Mouse (Mus musculus) embryonic facial prominence, embryonic 10.5 days (tissue): ENCODE data around the gene Spag9. TPM values are rescaled to one million over a fixed set of nuclear protein-coding genes. Genes with fewer than 3 reads are reported as not detected.
A peak's percentile ranks its signal among the peaks of the same experiment; 100 is the strongest.

ENCODE experiments used
- DNase-seq: peaks from one replicate; pipeline ENCODE4 v3.0.0-alpha.2; 2017; ENCODE audit warnings: low spot score
- H3K27ac ChIP-seq: fragments of 300-500 bp; sonication (generic); replicated peaks from 2 replicates; pipeline ENCODE4 v1.5.1; 2016; ENCODE audit warnings: mild to moderate bottlenecking
- H3K27me3 ChIP-seq: fragments of 300-500 bp; sonication (generic); replicated peaks from 2 replicates; pipeline ENCODE4 v1.6.1; 2016; ENCODE audit warnings: low read depth, mild to moderate bottlenecking; ENCODE audit not compliant: poor library complexity, severe bottlenecking
- H3K36me3 ChIP-seq: fragments of 300-500 bp; sonication (generic); replicated peaks from 2 replicates; pipeline ENCODE4 v1.6.1; 2016; ENCODE audit warnings: mild to moderate bottlenecking, moderate library complexity
- H3K4me1 ChIP-seq: fragments of 300-500 bp; sonication (generic); 2 replicates; pipeline ENCODE4 v1.6.1; 2016
- H3K4me3 ChIP-seq: fragments of 300-500 bp; sonication (generic); 2 replicates; pipeline ENCODE4 v1.5.1; 2016; ENCODE audit warnings: mild to moderate bottlenecking, moderate library complexity
- H3K9me3 ChIP-seq: fragments of 300-500 bp; sonication (generic); 2 replicates; pipeline ENCODE4 v1.6.1; 2016; ENCODE audit warnings: mild to moderate bottlenecking
- WGBS: fragments of 180-500 bp; shearing (Covaris S2); methylation state at CpG from one replicate; pipeline ENCODE4 v1.1.7; 2016; 5-methylcytosine and 5-hydroxymethylcytosine counted together
- polyA plus RNA-seq: library from polyadenylated mRNA; unstranded; fragments of >200 nt; fragmentation: Nextera tagmentation; extraction: Ambion mirVana; gene quantifications from 2 replicates; pipeline ENCODE4 v1.2.1, GENCODE M21; 2016

The Spag9 gene
- polyA plus RNA-seq, 1 experiment from 2014 or later: 35.5 TPM

DNA sequence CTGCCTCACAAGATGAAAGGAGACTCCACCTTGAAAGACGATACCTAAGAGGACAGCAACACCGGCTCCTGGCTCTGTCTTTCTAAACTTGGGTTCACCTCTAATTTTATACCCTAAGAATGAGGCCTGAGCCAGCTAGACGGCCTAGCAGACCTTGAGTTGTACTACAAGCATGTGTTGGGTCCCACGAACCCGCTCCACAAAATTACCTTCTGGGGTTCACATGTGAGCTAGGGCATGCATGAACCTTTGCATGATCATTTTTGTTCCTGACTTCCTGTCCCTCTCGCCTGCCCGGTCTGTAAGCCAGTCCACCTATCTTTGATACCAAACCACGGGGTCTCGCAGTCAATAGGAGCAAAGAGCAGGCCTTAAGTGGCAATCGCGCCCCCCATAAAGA is 28.5 kb upstream of the Spag9 start:
- no peaks in the 10 kb centered on the region for H3K9me3 ChIP-seq
- 4% methylated on average over 11 of the region's 11 CpGs for WGBS
- peak overlapping the region; percentile 92 for H3K27ac ChIP-seq
- no peaks in the 10 kb centered on the region for H3K27me3 ChIP-seq
- peaks cover 39% of the 10 kb centered on the region for H3K36me3 ChIP-seq
- DNase-seq: peak; percentile 43
- peak overlapping the region; percentile 86 for H3K4me3 ChIP-seq
- H3K4me1 ChIP-seq: peaks cover 20% of the 10 kb centered on the region

DNA sequence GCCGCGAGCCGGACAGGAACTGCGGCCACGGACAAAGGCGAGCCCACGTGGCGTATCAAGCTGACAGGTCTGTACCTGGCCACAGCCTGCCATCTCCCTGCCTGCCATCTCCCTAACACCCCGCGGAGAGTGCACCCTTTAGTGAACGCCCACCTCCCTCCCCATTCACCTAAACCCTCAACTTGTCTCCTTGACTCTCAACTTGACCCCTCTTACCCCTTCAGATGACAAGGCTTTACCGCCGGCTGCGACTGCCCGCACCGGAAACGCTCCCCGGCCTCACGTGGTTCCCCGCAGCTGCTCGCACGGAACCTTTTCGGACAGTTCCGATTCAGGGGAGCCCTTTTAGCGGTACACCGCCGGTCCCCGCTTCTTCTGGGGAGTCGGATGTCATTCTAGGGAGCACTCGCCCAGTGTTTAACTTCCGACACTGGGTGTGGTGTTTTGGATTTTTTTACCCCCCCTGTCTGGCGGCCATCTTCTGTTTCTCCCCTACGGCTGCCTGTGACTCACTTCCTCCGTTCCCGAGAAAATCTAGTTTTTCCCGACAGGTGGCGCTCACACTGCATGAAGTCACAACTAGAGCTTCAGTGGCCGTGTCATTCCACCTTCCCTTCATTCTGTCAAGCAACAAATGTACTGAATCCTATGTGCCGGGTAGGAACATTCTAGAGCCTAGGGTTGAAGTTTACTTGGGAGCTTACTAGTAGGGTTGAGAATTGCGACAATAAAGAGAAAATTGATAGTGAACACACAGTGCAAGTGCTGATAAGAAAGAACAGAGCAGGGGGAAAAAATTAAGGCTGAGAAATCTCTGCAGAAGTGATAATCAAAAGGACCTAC is 27.7 kb upstream of the Spag9 start, which contains the start of the genes Gm20390 and Nme1:
TSS of gene Gm20390 (minus strand) at position 289 of the 843 bp plus-strand sequence.
TSS of gene Nme1 (minus strand) at position 517 of the 843 bp plus-strand sequence.
- peak within 1 kb of the TSS; percentile 86 for H3K4me3 ChIP-seq
- peak within 1 kb of the TSS; percentile 92 for H3K27ac ChIP-seq
- peaks cover 20% of the 10 kb centered on the region for H3K4me1 ChIP-seq
- no peaks in the 10 kb centered on the region for H3K9me3 ChIP-seq
- peaks cover 31% of the 10 kb centered on the region for H3K36me3 ChIP-seq
- peak; percentile 97 for DNase-seq
- WGBS: under 1% methylated on average over 40 of the region's 40 CpGs
- no peaks in the 10 kb centered on the region for H3K27me3 ChIP-seq

DNA sequence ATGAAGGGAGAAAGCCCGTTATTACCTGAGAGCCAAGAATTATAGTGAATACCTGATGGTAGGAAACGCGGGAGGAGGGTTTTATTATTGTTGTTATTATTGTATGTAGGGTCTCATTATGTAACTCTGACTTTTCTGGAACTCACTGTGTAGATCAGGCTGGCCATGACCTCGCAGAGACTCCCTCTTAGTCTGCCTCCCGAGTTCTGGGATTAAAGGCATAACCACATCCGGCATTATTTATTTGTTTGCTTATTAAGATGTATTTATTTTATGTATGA is 27.1 kb upstream of the Spag9 start:
- Histone ChIP-seq H3K4me1 (peaks cover 20% of the 10 kb centered on the region), H3K9me3 (no peaks in the 10 kb centered on the region), H3K36me3 (peaks cover 25% of the 10 kb centered on the region), H3K27ac (peak overlapping the region; percentile 92), H3K27me3 (no peaks in the 10 kb centered on the region), H3K4me3 (peak overlapping the region; percentile 86)
- DNase-seq: no peak
- 52% methylated on average over 6 of the region's 6 CpGs for WGBS

DNA sequence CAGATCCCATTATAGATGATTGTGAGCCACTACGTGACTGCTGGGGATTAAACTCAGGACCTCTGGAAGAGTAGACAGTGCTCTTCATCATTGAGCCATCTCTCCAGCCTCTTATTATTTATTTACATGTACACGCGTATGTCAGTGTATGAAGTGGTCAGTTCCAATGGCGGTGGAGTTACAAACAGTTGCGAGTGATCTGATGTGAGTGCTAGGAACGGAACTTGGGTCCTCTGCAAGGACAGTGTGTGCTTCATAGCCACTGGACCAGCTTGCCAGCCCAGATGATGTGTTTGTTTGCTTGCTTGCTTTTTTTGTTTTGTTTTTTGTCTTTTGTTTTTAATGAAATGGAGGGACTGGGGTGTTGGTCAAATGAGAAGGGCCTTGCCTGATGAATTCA is 26.7 kb upstream of the Spag9 start:
- Histone ChIP-seq H3K36me3 (peaks cover 21% of the 10 kb centered on the region), H3K27ac (no peak overlapping the region), H3K4me3 (peak overlapping the region; percentile 86; the same call in 1 of the 2 replicates), H3K4me1 (peaks cover 20% of the 10 kb centered on the region), H3K27me3 (no peaks in the 10 kb centered on the region), H3K9me3 (no peaks in the 10 kb centered on the region)
- whole genome bisulfite sequencing: 93% methylated on average over 6 of the region's 6 CpGs
- peak; percentile 6 for DNase-seq

DNA sequence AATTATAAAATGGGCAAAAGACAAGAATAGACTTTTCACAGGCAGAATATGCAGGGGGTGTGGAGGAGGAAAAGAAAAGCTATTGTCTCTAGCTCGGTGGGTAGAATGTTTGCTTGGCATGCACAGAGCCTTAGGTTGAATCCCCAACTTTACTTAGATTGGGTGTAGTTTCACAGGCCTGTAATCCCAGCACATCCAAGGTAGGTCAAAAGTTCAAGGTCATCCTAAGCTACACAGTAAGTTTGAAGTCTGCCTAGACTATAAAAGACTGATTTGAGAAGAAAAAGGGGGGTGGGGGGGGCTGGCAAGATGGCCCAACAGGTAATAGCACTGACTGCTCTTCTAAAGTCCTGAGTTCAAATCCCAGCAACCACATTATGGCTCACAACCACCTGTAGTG is 26.1 kb upstream of the Spag9 start:
- H3K9me3 ChIP-seq: no peaks in the 10 kb centered on the region
- 76% methylated on average over 1 of the region's 1 CpGs for WGBS
- H3K36me3 ChIP-seq: peaks cover 15% of the 10 kb centered on the region
- no peak for DNase-seq
- H3K4me1 ChIP-seq: peaks cover 20% of the 10 kb centered on the region
- H3K27me3 ChIP-seq: no peaks in the 10 kb centered on the region
- no peak overlapping the region for H3K4me3 ChIP-seq
- H3K27ac ChIP-seq: no peak overlapping the region

DNA sequence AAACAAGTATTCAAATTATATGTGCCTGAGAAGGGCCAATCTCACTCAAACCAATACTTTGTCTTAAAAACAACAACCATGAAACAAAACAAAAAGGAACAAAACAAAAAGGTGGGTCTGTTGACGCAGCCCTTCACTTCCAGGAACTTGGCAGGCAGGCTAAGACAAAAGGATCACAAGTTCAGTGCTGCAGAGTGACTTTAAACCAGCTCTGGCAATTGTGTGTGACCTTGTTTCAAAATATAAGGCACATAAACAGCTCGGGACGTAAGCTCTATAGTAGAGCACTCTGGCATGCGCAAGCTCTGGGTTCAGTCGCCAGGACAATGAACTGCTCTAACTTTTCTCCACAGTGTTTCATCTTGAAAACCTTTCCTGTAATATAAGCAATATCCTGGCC is 22.9 kb upstream of the Spag9 start:
- peaks cover 17% of the 10 kb centered on the region for H3K4me1 ChIP-seq
- WGBS: 92% methylated on average over 5 of the region's 5 CpGs
- no peaks in the 10 kb centered on the region for H3K36me3 ChIP-seq
- H3K27me3 ChIP-seq: no peaks in the 10 kb centered on the region
- no peaks in the 10 kb centered on the region for H3K9me3 ChIP-seq
- peak; percentile 2 for DNase-seq
- no peak overlapping the region for H3K4me3 ChIP-seq
- H3K27ac ChIP-seq: no peak overlapping the region

DNA sequence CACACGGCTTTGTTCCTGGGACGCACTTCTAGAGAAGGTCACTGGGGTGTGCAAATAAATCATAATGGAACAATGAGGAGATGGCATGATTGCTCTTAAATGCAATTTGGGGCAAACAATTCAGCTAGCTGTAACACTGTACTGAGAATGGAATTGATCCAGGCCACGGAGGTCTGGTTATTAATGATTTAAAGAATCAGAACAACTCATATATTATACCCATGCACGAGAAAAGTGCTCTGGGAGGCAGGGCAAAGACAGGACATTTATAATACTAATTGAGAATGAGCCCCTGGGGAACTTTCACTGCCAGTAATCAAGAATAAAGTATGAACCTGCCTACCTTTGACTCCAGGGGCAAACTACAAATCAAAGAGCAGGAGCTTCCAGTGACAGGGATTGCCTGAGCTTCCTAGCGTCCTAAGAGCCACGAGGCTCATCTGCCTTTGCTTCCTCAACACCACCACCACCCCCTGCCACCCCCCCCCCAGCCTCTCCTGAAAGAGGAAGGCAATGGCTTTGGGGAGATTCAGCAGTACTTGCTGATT is 16.3 kb upstream of the Spag9 start:
- H3K27me3 ChIP-seq: no peaks in the 10 kb centered on the region
- H3K27ac ChIP-seq: no peak overlapping the region
- DNase-seq: no peak
- H3K36me3 ChIP-seq: no peaks in the 10 kb centered on the region
- 64% methylated on average over 6 of the region's 6 CpGs for WGBS
- H3K9me3 ChIP-seq: no peaks in the 10 kb centered on the region
- no peak overlapping the region for H3K4me3 ChIP-seq
- H3K4me1 ChIP-seq: peaks cover 6% of the 10 kb centered on the region

DNA sequence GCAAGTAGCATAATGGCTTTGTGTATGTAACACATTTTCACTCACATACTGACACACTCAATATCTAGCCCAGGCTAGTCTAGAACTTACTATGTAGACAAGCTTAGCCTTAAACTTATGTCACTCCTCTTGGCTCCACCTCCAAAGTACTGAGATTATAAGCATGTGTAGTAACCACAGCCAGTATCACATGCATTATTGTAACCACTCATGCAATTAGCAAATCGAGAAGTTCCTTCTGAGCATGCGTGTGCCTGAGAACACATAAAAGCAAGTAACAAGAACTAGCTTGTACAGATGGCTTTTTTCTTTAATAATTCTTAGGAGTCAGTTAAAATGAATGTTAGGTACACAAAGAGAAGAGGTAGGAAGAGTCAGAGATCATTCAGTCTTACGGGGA is 11.3 kb upstream of the Spag9 start:
- no peak overlapping the region for H3K27ac ChIP-seq
- H3K9me3 ChIP-seq: no peaks in the 10 kb centered on the region
- whole genome bisulfite sequencing: 93% methylated on average over 3 of the region's 3 CpGs

DNA sequence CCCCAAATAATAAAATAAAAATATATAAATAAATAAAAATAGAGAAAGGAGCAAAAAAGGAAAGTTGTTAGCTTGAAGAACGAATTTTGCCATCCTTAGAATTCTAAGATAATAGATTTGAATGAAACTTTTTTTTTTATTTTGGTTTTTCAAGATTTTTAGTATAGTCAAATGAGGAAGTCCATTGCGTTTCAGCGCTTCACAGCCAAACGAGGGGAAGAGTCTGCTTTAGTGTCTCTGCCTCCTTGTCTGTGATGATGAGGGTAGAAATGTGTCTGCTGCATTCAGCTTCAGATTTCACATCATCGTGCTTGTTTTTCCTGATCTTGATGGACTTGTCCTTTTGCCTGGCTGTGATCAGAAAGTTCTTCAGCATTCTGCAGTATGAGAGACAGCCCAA is 10.6 kb upstream of the Spag9 start:
- Histone ChIP-seq H3K9me3 (no peaks in the 10 kb centered on the region), H3K4me3 (no peak overlapping the region), H3K27me3 (no peaks in the 10 kb centered on the region), H3K27ac (no peak overlapping the region), H3K36me3 (no peaks in the 10 kb centered on the region), H3K4me1 (no peaks in the 10 kb centered on the region)
- no peak for DNase-seq
- 87% methylated on average over 5 of the region's 5 CpGs for WGBS

More for the DNA sequence above, 11.3 kb upstream of the Spag9 start:
- no peak overlapping the region for H3K4me3 ChIP-seq
- H3K4me1 ChIP-seq: no peaks in the 10 kb centered on the region
- DNase-seq: no peak
- H3K36me3 ChIP-seq: no peaks in the 10 kb centered on the region
- no peaks in the 10 kb centered on the region for H3K27me3 ChIP-seq

DNA sequence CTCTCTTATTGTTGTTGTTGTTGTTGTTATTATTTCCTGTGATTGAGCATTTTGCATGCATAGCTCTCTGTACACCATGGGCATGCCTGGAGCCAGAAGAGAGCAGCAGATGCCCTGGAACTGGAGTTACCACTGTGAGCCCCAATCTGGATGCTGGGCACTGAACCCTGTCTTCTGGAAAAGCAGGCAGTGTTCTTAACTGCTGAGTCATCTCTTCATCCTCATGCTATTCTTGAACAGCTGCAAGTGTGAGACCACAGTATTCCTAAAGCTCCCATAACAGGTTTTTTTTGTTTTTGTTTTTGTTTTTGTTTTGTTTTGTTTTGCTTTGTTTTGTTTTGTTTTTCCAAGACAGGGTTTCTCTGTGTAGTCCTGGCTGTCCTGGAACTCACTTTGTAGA is 9.6 kb upstream of the Spag9 start:
- Histone ChIP-seq H3K9me3 (no peaks in the 10 kb centered on the region), H3K27ac (no peak overlapping the region), H3K27me3 (no peaks in the 10 kb centered on the region), H3K4me1 (no peaks in the 10 kb centered on the region), H3K4me3 (no peak overlapping the region), H3K36me3 (no peaks in the 10 kb centered on the region)
- DNase-seq: no peak

DNA sequence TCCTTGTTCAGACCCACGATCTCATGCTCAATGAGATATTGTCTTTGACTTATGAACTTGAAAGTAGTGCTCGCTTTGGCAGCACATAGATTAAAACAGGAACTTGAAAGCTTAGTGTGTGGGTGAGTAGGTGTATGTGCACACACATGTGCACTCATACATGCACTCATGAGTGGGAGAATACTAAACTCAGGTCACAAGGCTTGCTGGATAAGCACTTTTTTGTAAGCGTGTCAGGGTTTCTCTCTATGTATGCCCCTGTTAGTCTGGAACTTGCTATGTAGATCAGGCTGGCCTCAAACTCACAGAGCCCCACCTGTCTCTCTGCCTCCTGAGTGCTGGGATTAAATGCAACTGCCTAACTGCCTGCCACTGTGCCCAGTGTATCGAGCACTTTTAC is 8.9 kb upstream of the Spag9 start:
- H3K27ac ChIP-seq: no peak overlapping the region

DNA sequence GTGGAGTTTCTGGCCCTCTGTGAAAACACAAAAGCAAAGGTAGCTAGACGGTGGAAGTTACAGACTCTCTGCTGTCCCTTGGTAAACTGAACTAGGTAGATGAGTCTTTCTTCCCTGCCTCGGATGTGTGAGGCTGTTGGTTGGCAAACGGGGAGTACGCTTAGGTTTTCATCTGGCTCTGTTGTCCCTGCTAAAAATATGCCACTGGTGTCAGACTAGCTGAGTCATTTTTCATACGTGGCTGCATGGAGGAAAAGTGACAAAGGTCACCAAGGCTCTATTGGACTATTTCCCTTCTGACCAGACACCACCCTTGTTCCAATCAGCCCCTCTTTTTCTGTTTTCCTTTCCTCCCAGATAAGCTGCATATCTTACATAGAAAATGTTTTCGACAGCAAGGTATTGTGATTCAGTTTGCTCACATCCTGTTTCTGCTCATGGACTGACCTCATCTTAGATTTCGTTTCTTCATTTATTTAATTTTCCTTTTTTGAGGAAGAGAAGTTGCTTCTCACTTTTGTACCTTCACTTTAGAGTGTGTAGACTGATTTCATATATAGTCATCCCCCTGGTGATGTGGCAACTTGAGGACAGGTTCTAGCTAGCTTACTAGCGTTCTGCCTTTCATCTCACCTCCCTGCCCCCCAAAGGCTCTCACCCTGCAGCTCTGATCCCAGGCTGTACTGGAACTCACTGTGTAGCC is 8.1 kb upstream of the Spag9 start:
- H3K36me3 ChIP-seq: no peaks in the 10 kb centered on the region
- 72% methylated on average over 8 of the region's 8 CpGs for WGBS
- peak overlapping the region; percentile 35; the same call in 1 of the 2 replicates for H3K27ac ChIP-seq
- H3K4me1 ChIP-seq: no peaks in the 10 kb centered on the region
- DNase-seq: no peak
- H3K4me3 ChIP-seq: no peak overlapping the region
- H3K9me3 ChIP-seq: no peaks in the 10 kb centered on the region
- H3K27me3 ChIP-seq: no peaks in the 10 kb centered on the region

More for the DNA sequence above, 8.9 kb upstream of the Spag9 start:
- Histone ChIP-seq H3K9me3 (no peaks in the 10 kb centered on the region), H3K36me3 (no peaks in the 10 kb centered on the region), H3K27me3 (no peaks in the 10 kb centered on the region), H3K4me1 (no peaks in the 10 kb centered on the region), H3K4me3 (no peak overlapping the region)
- WGBS: 82% methylated on average over 4 of the region's 4 CpGs
- DNase-seq: no peak
